In genomic region chr7:4999876-5000275, GRCm38 (mm10) we compare ENCODE assay signal across 12 mouse cellular contexts. TPM values are rescaled to one million over a fixed set of nuclear protein-coding genes. Genes with fewer than 3 reads are reported as not detected.
DNase-seq lines count a peak whose midpoint lies in the region; TF ChIP-seq lines count a peak whose summit lies in the region.
"Had no signal": no experiment of that assay in that cellular context is flagged by ENCODE, and none has a peak within 500 bp of the region (broad histone marks: within the 10 kb centered on the region; RNA-seq: fewer than 3 reads in every experiment).

No protein-coding gene starts in this region.

- peak; percentile 39 for TF ChIP-seq CTCF in lung, adult 2 months (IDR thresholded peaks at IDR 0.05; ENCODE audit: insufficient read depth, low read length)
- TF ChIP-seq CTCF in brain, embryonic 14.5 days (IDR thresholded peaks at IDR 0.05; ENCODE audit: borderline replicate concordance, extremely low read depth, insufficient read depth, insufficient read length), result peak; percentile 7; the same call in 1 of the 2 replicates

- no peaks in the 10 kb centered on the region for H3K27me3 ChIP-seq in splenic B cell, adult 2 months (ENCODE audit: control insufficient read depth, insufficient read depth, low read length, poor library complexity, severe bottlenecking)

- 64% methylated on average over 2 of the region's 2 CpGs for WGBS in lung, adult 2 months

- peak; percentile 33 for DNase-seq in adrenal gland, postnatal 25 days
- no peak for DNase-seq in adrenal gland, adult 2 months
- DNase-seq in lung, adult 2 months, result no peak
- no peak for DNase-seq in lung, postnatal 25 days (ENCODE audit: low spot score)
- DNase-seq in brain, embryonic 14.5 days (ENCODE audit: low read depth), result no peak
- DNase-seq in splenic B cell, adult 2 months (ENCODE audit: low read depth, low spot score), result peak; percentile 61
- no peak for DNase-seq in cerebellum, adult 8-10 months
- DNase-seq in right cerebral cortex, postnatal 25 days, result no peak
- DNase-seq: adrenal gland, adult 8-10 months; liver, embryonic 13.5 days had no signal

- no peak for TF ChIP-seq POLR2A in lung, adult 2 months (IDR thresholded peaks at IDR 0.05; ENCODE audit: borderline replicate concordance, extremely low read depth, low read depth, low read length)
- no peak for TF ChIP-seq POLR2A in brain, embryonic 14.5 days (IDR thresholded peaks at IDR 0.05; ENCODE audit: borderline replicate concordance, extremely low read depth, insufficient read depth, insufficient read length, poor library complexity, severe bottlenecking)

- 0 out of 2 replicates have a peak, but pooled peaks cover 6% of the 10 kb centered on the region for H3K4me1 ChIP-seq in lung, adult 2 months (ENCODE audit: control insufficient read depth, insufficient read depth, low read length)

- H3K4me3 ChIP-seq in lung, adult 2 months (replicated peaks; ENCODE audit: extremely low read depth, low read depth, low read length), result no peak overlapping the region
- H3K4me3 ChIP-seq: liver, embryonic 13.5 days had no signal

- no peaks in the 10 kb centered on the region for H3K36me3 ChIP-seq in splenic B cell, adult 2 months (ENCODE audit: control insufficient read depth, insufficient read depth, low read length, poor library complexity, severe bottlenecking)
- H3K36me3 ChIP-seq: liver, embryonic 13.5 days had no signal

RNA-seq across cellular contexts. Expression of gene Zfp579, which starts 3.9 kb away (rescaled TPM):
- total RNA-seq in adrenal gland, postnatal 25 days (2021), result 21.1 and 31.6 TPM in 2 replicates
- total RNA-seq in adrenal gland, adult 2 months (2021), result 10 to 100 TPM; 18.2 to 21.5 TPM
- 74.5 and 94.4 TPM in 2 replicates for polyA plus RNA-seq in adrenal gland, adult 2 months (2012; rRNA removed)
- polyA plus RNA-seq in lung, adult 2 months (2012; rRNA removed), result 84.1 and 90.7 TPM in 2 replicates
- polyA plus RNA-seq in brain, embryonic 14.5 days (2012; rRNA removed), result 168 and 190 TPM in 2 replicates

RNA-seq across cellular contexts. Expression of gene Zfp524, which starts 14.3 kb away (rescaled TPM):
- total RNA-seq in adrenal gland, postnatal 25 days (2021), result 15.3 and 17.6 TPM in 2 replicates
- 10 to 100 TPM; 13.0 to 13.8 TPM for total RNA-seq in adrenal gland, adult 2 months (2021)
- 35.0 and 36.4 TPM in 2 replicates for polyA plus RNA-seq in adrenal gland, adult 2 months (2012; rRNA removed)
- 37.0 and 43.5 TPM in 2 replicates for polyA plus RNA-seq in lung, adult 2 months (2012; rRNA removed)
- 11.9 and 18.0 TPM in 2 replicates for polyA plus RNA-seq in brain, embryonic 14.5 days (2012; rRNA removed)

RNA-seq across cellular contexts. Expression of gene Fiz1, which starts 14.6 kb away (rescaled TPM):
- 18.7 and 26.4 TPM in 2 replicates for total RNA-seq in adrenal gland, postnatal 25 days (2021)
- total RNA-seq in adrenal gland, adult 2 months (2021), result 10 to 100 TPM; 24.1 to 24.7 TPM
- 31.5 and 32.2 TPM in 2 replicates for polyA plus RNA-seq in adrenal gland, adult 2 months (2012; rRNA removed)
- polyA plus RNA-seq in lung, adult 2 months (2012; rRNA removed), result 32.2 and 33.9 TPM in 2 replicates
- 49.9 and 54.5 TPM in 2 replicates for polyA plus RNA-seq in brain, embryonic 14.5 days (2012; rRNA removed)

RNA-seq across cellular contexts. Expression of gene Gm44973, which starts 15.4 kb away (rescaled TPM):
- total RNA-seq in adrenal gland, postnatal 25 days (2021), result not detected in 2 replicates
- not detected for total RNA-seq in adrenal gland, adult 2 months (2021)
- polyA plus RNA-seq in adrenal gland, adult 2 months (2012; rRNA removed), result not detected in 2 replicates
- not detected in 2 replicates for polyA plus RNA-seq in lung, adult 2 months (2012; rRNA removed)
- not detected in 2 replicates for polyA plus RNA-seq in brain, embryonic 14.5 days (2012; rRNA removed)
- polyA plus RNA-seq: forebrain, embryonic 16.5 days; heart, embryonic 14.5 days had no signal

RNA-seq across cellular contexts. Expression of gene Zfp865, which starts 20.3 kb away (rescaled TPM):
- total RNA-seq in adrenal gland, postnatal 25 days (2021), result 27.7 and 34.3 TPM in 2 replicates
- total RNA-seq in adrenal gland, adult 2 months (2021), result 10 to 100 TPM; 23.7 to 29.7 TPM
- 67.1 and 70.1 TPM in 2 replicates for polyA plus RNA-seq in adrenal gland, adult 2 months (2012; rRNA removed)
- 43.2 and 47.9 TPM in 2 replicates for polyA plus RNA-seq in lung, adult 2 months (2012; rRNA removed)
- polyA plus RNA-seq in brain, embryonic 14.5 days (2012; rRNA removed), result 43.5 and 52.4 TPM in 2 replicates

Comparison
In these comparisons a context has a peak if more than half of its experiments do, and no peak if none do; other contexts are left out.
1. DNase-seq: peak in adrenal gland, postnatal 25 days (single experiment) and splenic B cell, adult 2 months (single experiment); none in adrenal gland, adult 2 months (single experiment), lung, adult 2 months (single experiment), lung, postnatal 25 days (single experiment), brain, embryonic 14.5 days (single experiment), cerebellum, adult 8-10 months (single experiment) and right cerebral cortex, postnatal 25 days (single experiment).